20 mouse cellular contexts compared by ENCODE assay signal in the genomic region with DNA sequence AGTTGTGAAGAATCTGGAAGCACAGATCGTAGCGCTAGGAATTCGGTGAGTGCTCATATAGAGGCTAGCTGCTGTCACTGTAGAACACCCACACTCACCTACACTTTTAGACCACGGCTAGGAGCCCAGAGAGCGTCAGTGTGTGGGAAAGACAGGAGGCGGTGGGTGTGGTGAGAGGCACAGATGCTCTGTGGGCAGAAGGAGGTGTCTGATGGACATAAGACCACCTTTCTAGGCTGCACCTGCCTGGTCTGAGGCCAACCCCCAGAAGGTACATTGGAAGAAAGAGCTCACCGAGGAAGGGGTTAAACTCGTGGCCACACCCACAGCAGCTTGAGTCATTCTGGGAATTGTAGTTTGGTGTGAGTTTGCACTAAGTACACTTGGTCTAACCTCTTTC. TPM values are rescaled to one million over a fixed set of nuclear protein-coding genes. Genes with fewer than 3 reads are reported as not detected.
DNase-seq lines count a peak whose midpoint lies in the region; ATAC-seq and TF ChIP-seq lines count a peak whose summit lies in the region.
"Had no signal": no experiment of that assay in that cellular context is flagged by ENCODE, and none has a peak within 500 bp of the region (broad histone marks: within the 10 kb centered on the region; RNA-seq: fewer than 3 reads in every experiment).

No protein-coding gene starts in this region.

- peaks cover 5% of the 10 kb centered on the region; the same call in 1 of the 2 replicates for H3K4me1 ChIP-seq in midbrain, embryonic 11.5 days (ENCODE audit: control insufficient read depth, insufficient read depth, low read length)
- H3K4me1 ChIP-seq in thymus, adult 2 months (replicated peaks; ENCODE audit: control insufficient read depth, insufficient read depth, low read length) = peaks cover 3% of the 10 kb centered on the region; the same call in 1 of the 2 replicates
- H3K4me1 ChIP-seq: embryonic facial prominence, embryonic 15.5 days had no signal

- H3K36me3 ChIP-seq in midbrain, embryonic 11.5 days (ENCODE audit: control insufficient read depth, insufficient read depth, low read length) = no peaks in the 10 kb centered on the region
- no peaks in the 10 kb centered on the region for H3K36me3 ChIP-seq in thymus, adult 2 months (ENCODE audit: control insufficient read depth, insufficient read depth, low read length)
- H3K36me3 ChIP-seq: embryonic facial prominence, embryonic 15.5 days had no signal

- H3K9me3 ChIP-seq in midbrain, embryonic 11.5 days (ENCODE audit: control insufficient read depth, low read length) = no peaks in the 10 kb centered on the region
- H3K9me3 ChIP-seq: embryonic facial prominence, embryonic 15.5 days had no signal

- no peak for TF ChIP-seq CTCF in thymus, adult 2 months (IDR thresholded peaks at IDR 0.05; ENCODE audit: borderline replicate concordance, control insufficient read depth, extremely low read depth, insufficient read depth, low read length, poor library complexity)

- no peak overlapping the region for H3K4me3 ChIP-seq in midbrain, embryonic 11.5 days (ENCODE audit: low read depth, low read length)
- no peak overlapping the region for H3K4me3 ChIP-seq in thymus, adult 2 months (ENCODE audit: control insufficient read depth, insufficient read depth, low read length)
- H3K4me3 ChIP-seq: embryonic facial prominence, embryonic 15.5 days had no signal

- 78% methylated on average over 8 of the region's 8 CpGs for WGBS in midbrain, embryonic 11.5 days
- 75% methylated on average over 8 of the region's 8 CpGs for WGBS in thymus, adult 2 months

- no peak overlapping the region for H3K4me2 ChIP-seq in midbrain, embryonic 11.5 days
- H3K4me2 ChIP-seq: embryonic facial prominence, embryonic 15.5 days; heart, embryonic 11.5 days; lung, embryonic 14.5 days had no signal

- ATAC-seq in midbrain, embryonic 11.5 days (ENCODE audit: low FRiP score) = peak; percentile 26; the same call in 1 of the 2 replicates
- ATAC-seq: intestine, embryonic 16.5 days; Patski had no signal

- peak; percentile 61 to 74 for DNase-seq in left cerebral cortex, adult 18-20 months (ENCODE audit: low spot score in 2 of 2)
- DNase-seq in left cerebral cortex, adult 11 months (ENCODE audit: low spot score) = no peak
- DNase-seq in ZHBTc4 (ENCODE audit: low read depth, low spot score) = peak; percentile 13
- DNase-seq in midbrain, embryonic 11.5 days (ENCODE audit: low spot score, missing footprints) = no peak
- DNase-seq in right cerebral cortex, postnatal 36 days (ENCODE audit: low spot score in 2 of 2) = peak; percentile 56 to 81
- DNase-seq in ovary, postnatal 10 days (ENCODE audit: low spot score) = no peak
- DNase-seq in thymus, adult 2 months = no peak
- DNase-seq: adrenal gland, postnatal 14 days; gastrocnemius, postnatal 25 days; kidney, postnatal 25 days; lung, embryonic 14.5 days had no signal

- TF ChIP-seq POLR2A in thymus, adult 2 months (IDR thresholded peaks at IDR 0.05; ENCODE audit: control insufficient read depth, extremely low read depth, insufficient read depth, low read length, poor library complexity) = no peak

- H3K27ac ChIP-seq in midbrain, embryonic 11.5 days (ENCODE audit: low read depth, low read length) = no peak overlapping the region
- H3K27ac ChIP-seq in thymus, adult 2 months (ENCODE audit: control insufficient read depth, insufficient read depth, low read length) = no peak overlapping the region
- H3K27ac ChIP-seq: embryonic facial prominence, embryonic 15.5 days had no signal

- H3K27me3 ChIP-seq in midbrain, embryonic 11.5 days (ENCODE audit: control insufficient read depth, insufficient read depth, low read length) = no peaks in the 10 kb centered on the region
- no peaks in the 10 kb centered on the region for H3K27me3 ChIP-seq in thymus, adult 2 months (ENCODE audit: control insufficient read depth, insufficient read depth, low read length)
- H3K27me3 ChIP-seq: embryonic facial prominence, embryonic 15.5 days had no signal

- H3K9ac ChIP-seq in midbrain, embryonic 11.5 days (ENCODE audit: low read length) = no peak overlapping the region
- H3K9ac ChIP-seq: embryonic facial prominence, embryonic 15.5 days; lung, embryonic 14.5 days had no signal

RNA-seq across cellular contexts. Expression of gene Pde2a, which starts 5.2 kb away (rescaled TPM):
- 100 to 1,000 TPM; 347 to 370 TPM for total RNA-seq in left cerebral cortex, adult 18-20 months (2021)
- polyA plus RNA-seq in midbrain, embryonic 11.5 days (2014; fragmentation: Nextera tagmentation; extraction: Ambion mirVana) = 11.1 and 13.0 TPM in 2 replicates
- polyA plus RNA-seq in thymus, adult 2 months (2012; rRNA removed) = 8.2 and 12.0 TPM in 2 replicates

RNA-seq across cellular contexts. Expression of gene Gm45837, which starts 16.0 kb away (rescaled TPM):
- total RNA-seq in left cerebral cortex, adult 18-20 months (2021) = 1 to 10 TPM in 1 of 2 experiments, not detected in 1; 1.3 TPM
- not detected in 2 replicates for polyA plus RNA-seq in midbrain, embryonic 11.5 days (2014; fragmentation: Nextera tagmentation; extraction: Ambion mirVana)
- polyA plus RNA-seq in thymus, adult 2 months (2012; rRNA removed) = 0.60 TPM in 1 of 2 replicates, not detected in the other
- total RNA-seq: adrenal gland, postnatal 14 days; layer of hippocampus, postnatal 14 days; liver, adult 2 months; megakaryocyte progenitor cell, adult 5-6 weeks had no signal
- polyA plus RNA-seq: heart, embryonic 11.5 days; intestine, embryonic 16.5 days; liver, adult 2 months; lung, embryonic 14.5 days; spleen, adult 2 months; urinary bladder, adult 2 months had no signal

Comparison
In these comparisons a context has a peak if more than half of its experiments do, and no peak if none do; other contexts are left out.
1. DNase-seq: peak in left cerebral cortex, adult 18-20 months (2 of 2), ZHBTc4 (single experiment) and right cerebral cortex, postnatal 36 days (2 of 2); none in left cerebral cortex, adult 11 months (single experiment), midbrain, embryonic 11.5 days (single experiment), ovary, postnatal 10 days (single experiment) and thymus, adult 2 months (single experiment).